Mouse (Mus musculus): ENCODE results near the gene Podn.

DNA sequence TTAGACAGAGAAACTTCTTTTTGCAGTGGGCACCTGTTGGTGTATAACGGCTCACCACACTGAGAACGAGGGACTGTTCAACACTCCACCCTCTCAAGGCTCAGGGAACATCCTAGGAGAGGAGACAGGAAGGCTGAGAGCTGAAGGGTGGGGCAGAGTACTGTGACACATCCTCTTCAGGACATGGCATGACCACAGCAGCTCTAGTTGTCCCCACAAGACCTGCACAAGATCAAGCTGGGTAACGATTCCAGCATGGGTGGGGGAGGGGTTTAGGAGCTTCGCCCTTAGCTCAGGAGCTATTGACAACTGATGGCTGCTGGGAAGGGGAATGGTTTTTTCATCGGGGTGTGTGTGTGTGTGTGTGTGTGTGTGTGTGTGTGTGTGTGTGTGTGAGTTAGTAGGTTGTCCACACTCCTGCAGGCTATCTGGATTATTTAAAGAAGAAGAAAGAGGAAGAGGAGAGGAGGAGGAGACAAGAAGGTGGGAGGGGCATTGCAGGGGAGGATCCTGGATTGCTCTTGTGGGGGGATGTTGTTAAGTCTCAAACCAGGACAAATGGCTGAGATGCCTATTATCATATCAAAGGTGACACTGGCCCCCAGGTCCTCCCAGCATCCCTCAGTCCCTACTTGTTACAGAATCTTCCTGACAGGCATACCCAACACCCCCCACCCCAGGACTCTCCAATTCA is 129.7 kb downstream of the Podn start:
- TF ChIP-seq EP300 (IDR thresholded peaks at IDR 0.05; ENCODE audit: low read depth in 1 of 2, low read length in 2 of 2) (no peak), SMC3 (IDR thresholded peaks at IDR 0.05; ENCODE audit: low read depth, low read length) (no peak), USF1 (IDR thresholded peaks at IDR 0.05; ENCODE audit: low read depth, low read length) (no peak)

Data from MEL (cell line).